Mouse (Mus musculus) kidney, embryonic 15.5 days (tissue): ENCODE results near the gene Fmo2. TPM values are rescaled to one million over a fixed set of nuclear protein-coding genes. Genes with fewer than 3 reads are reported as not detected.

Experiments used
- ATAC-seq: fragments of 200-750 bp; cut with Nextera tagmentation; replicated peaks from 2 replicates; pipeline ENCODE4 v1.8.0; 2017; ENCODE audit warnings: moderate TSS enrichment; ENCODE audit not compliant: low FRiP score
- H3K27ac ChIP-seq: fragments of 300-500 bp; sonication (generic); 2 replicates; pipeline ENCODE4 v1.5.1; 2015; ENCODE audit warnings: mild to moderate bottlenecking, inconsistent platforms
- H3K27me3 ChIP-seq: fragments of 300-500 bp; sonication (generic); 2 replicates; pipeline ENCODE4 v1.6.1; 2015; ENCODE audit warnings: inconsistent platforms
- H3K36me3 ChIP-seq: fragments of 300-500 bp; sonication (generic); 2 replicates; pipeline ENCODE4 v1.6.1; 2015; ENCODE audit warnings: inconsistent platforms
- H3K4me1 ChIP-seq: fragments of 300-500 bp; sonication (generic); 2 replicates; pipeline ENCODE4 v1.6.1; 2015; ENCODE audit warnings: inconsistent platforms
- H3K4me2 ChIP-seq: fragments of 300-500 bp; sonication (generic); 2 replicates; pipeline ENCODE4 v1.6.1; 2015; ENCODE audit warnings: moderate library complexity, mild to moderate bottlenecking, inconsistent platforms
- H3K4me3 ChIP-seq: fragments of 300-500 bp; sonication (generic); replicated peaks from 2 replicates; pipeline ENCODE4 v1.5.1; 2015; ENCODE audit warnings: mild to moderate bottlenecking, inconsistent platforms
- H3K9ac ChIP-seq: fragments of 300-500 bp; sonication (generic); 2 replicates; pipeline ENCODE4 v1.6.1; 2015; ENCODE audit warnings: mild to moderate bottlenecking, inconsistent platforms
- H3K9me3 ChIP-seq: fragments of 300-500 bp; sonication (generic); replicated peaks from 2 replicates; pipeline ENCODE4 v1.6.1; 2016; ENCODE audit warnings: inconsistent platforms
- WGBS: fragments of 180-500 bp; shearing (Covaris S2); methylation state at CpG from one replicate; pipeline ENCODE4 v1.1.7; 2015; ENCODE audit warnings: mixed read lengths; 5-methylcytosine and 5-hydroxymethylcytosine counted together
- polyA plus RNA-seq: library from polyadenylated mRNA; unstranded; fragments of >200 nt; fragmentation: Nextera tagmentation; extraction: Ambion mirVana; gene quantifications from 2 replicates; pipeline ENCODE4 v1.2.1, GENCODE M21; 2015

Fmo2 gene
- polyA plus RNA-seq, 1 experiment from 2014 or later = 8.0 TPM

- ATAC-seq = peak; percentile 77
- H3K36me3 ChIP-seq = no peaks in the 10 kb centered on the region
- H3K4me2 ChIP-seq = no peak overlapping the region
- no peak overlapping the region for H3K9ac ChIP-seq
- H3K9me3 ChIP-seq = no peaks in the 10 kb centered on the region
- no peak overlapping the region for H3K27ac ChIP-seq
- H3K4me3 ChIP-seq = no peak overlapping the region
- 0 out of 2 replicates have a peak, but pooled peaks cover 2% of the 10 kb centered on the region for H3K4me1 ChIP-seq
- 79% methylated on average over 11 of the region's 11 CpGs for WGBS
- H3K27me3 ChIP-seq = no peaks in the 10 kb centered on the region
These were observed 12.2 kb downstream of the Fmo2 start for GRCm38 (mm10) chr1:162886138-162886816.

- Histone ChIP-seq H3K4me2 (no peak overlapping the region), H3K36me3 (no peaks in the 10 kb centered on the region), H3K9me3 (no peaks in the 10 kb centered on the region), H3K9ac (no peak overlapping the region), H3K4me1 (0 out of 2 replicates have a peak, but pooled peaks cover 2% of the 10 kb centered on the region), H3K4me3 (no peak overlapping the region), H3K27me3 (no peaks in the 10 kb centered on the region), H3K27ac (no peak overlapping the region)
- WGBS = 75% methylated on average over 4 of the region's 4 CpGs
- no peak for ATAC-seq
These were observed 15.8 kb downstream of the Fmo2 start for GRCm38 (mm10) chr1:162882681-162883080.

GRCm38 (mm10) chr1:162879595-162880369, 18.7 kb downstream of the Fmo2 start:
- ATAC-seq = no peak
- Histone ChIP-seq H3K9me3 (no peaks in the 10 kb centered on the region), H3K36me3 (no peaks in the 10 kb centered on the region), H3K9ac (no peak overlapping the region), H3K4me3 (no peak overlapping the region), H3K27me3 (no peaks in the 10 kb centered on the region), H3K4me2 (no peak overlapping the region), H3K4me1 (no peaks in the 10 kb centered on the region), H3K27ac (no peak overlapping the region)
- 64% methylated on average over 11 of the region's 11 CpGs for WGBS

GRCm38 (mm10) chr1:162875091-162875490, 23.4 kb downstream of the Fmo2 start:
- Histone ChIP-seq H3K27me3 (no peaks in the 10 kb centered on the region), H3K27ac (no peak overlapping the region), H3K4me2 (no peak overlapping the region), H3K4me1 (peaks cover 11% of the 10 kb centered on the region; the same call in 1 of the 2 replicates), H3K9me3 (no peaks in the 10 kb centered on the region), H3K9ac (no peak overlapping the region), H3K36me3 (no peaks in the 10 kb centered on the region), H3K4me3 (no peak overlapping the region)
- ATAC-seq = no peak
- WGBS = 46% methylated on average over 3 of the region's 3 CpGs

- Histone ChIP-seq H3K4me2 (no peak overlapping the region), H3K36me3 (no peaks in the 10 kb centered on the region), H3K4me3 (no peak overlapping the region), H3K9ac (no peak overlapping the region), H3K27me3 (no peaks in the 10 kb centered on the region), H3K9me3 (no peaks in the 10 kb centered on the region), H3K4me1 (peaks cover 11% of the 10 kb centered on the region; the same call in 1 of the 2 replicates), H3K27ac (peak overlapping the region; percentile 60)
- peak; percentile 61 for ATAC-seq
- 28% methylated on average over 9 of the region's 9 CpGs for WGBS
These were observed 26.7 kb downstream of the Fmo2 start for GRCm38 (mm10) chr1:162871701-162872311.

- H3K4me2 ChIP-seq = no peak overlapping the region
- H3K9ac ChIP-seq = no peak overlapping the region
- no peaks in the 10 kb centered on the region for H3K9me3 ChIP-seq
- H3K27ac ChIP-seq = no peak overlapping the region
- H3K36me3 ChIP-seq = no peaks in the 10 kb centered on the region
- H3K4me1 ChIP-seq = peaks cover 11% of the 10 kb centered on the region; the same call in 1 of the 2 replicates
- WGBS = 69% methylated on average over 7 of the region's 7 CpGs
- no peaks in the 10 kb centered on the region for H3K27me3 ChIP-seq
- no peak for ATAC-seq
- H3K4me3 ChIP-seq = no peak overlapping the region
These were observed 27.5 kb downstream of the Fmo2 start for GRCm38 (mm10) chr1:162870978-162871377.

- no peak for ATAC-seq
- no peaks in the 10 kb centered on the region for H3K9me3 ChIP-seq
- H3K4me1 ChIP-seq = peaks cover 17% of the 10 kb centered on the region
- H3K4me2 ChIP-seq = no peak overlapping the region
- no peaks in the 10 kb centered on the region for H3K36me3 ChIP-seq
- H3K9ac ChIP-seq = no peak overlapping the region
- H3K27ac ChIP-seq = no peak overlapping the region
- no peaks in the 10 kb centered on the region for H3K27me3 ChIP-seq
- 69% methylated on average over 4 of the region's 4 CpGs for WGBS
- no peak overlapping the region for H3K4me3 ChIP-seq
These were observed 31.1 kb downstream of the Fmo2 start for GRCm38 (mm10) chr1:162867396-162867795.

GRCm38 (mm10) chr1:162866280-162866681, 32.2 kb downstream of the Fmo2 start, which contains the start of gene Fmo1:
TSS of gene Fmo1 (minus strand) at chr1:162866610.
- 31% methylated on average over 7 of the region's 7 CpGs for WGBS
- ATAC-seq = no peak

GRCm38 (mm10) chr1:162865493-162865830, 33.1 kb downstream of the Fmo2 start:
- no peak for ATAC-seq
- Histone ChIP-seq H3K9me3 (no peaks in the 10 kb centered on the region), H3K27me3 (no peaks in the 10 kb centered on the region), H3K4me1 (peaks cover 9% of the 10 kb centered on the region), H3K4me2 (no peak overlapping the region), H3K9ac (no peak overlapping the region), H3K27ac (peak overlapping the region; percentile 22; the same call in 1 of the 2 replicates), H3K4me3 (no peak overlapping the region), H3K36me3 (no peaks in the 10 kb centered on the region)
- 61% methylated on average over 3 of the region's 3 CpGs for WGBS

More at GRCm38 (mm10) chr1:162866280-162866681, 32.2 kb downstream of the Fmo2 start, which contains the start of gene Fmo1:
- Histone ChIP-seq H3K4me2 (no peak within 1 kb of the TSS), H3K4me3 (no peak within 1 kb of the TSS), H3K9me3 (no peaks in the 10 kb centered on the region), H3K4me1 (peaks cover 10% of the 10 kb centered on the region), H3K9ac (no peak within 1 kb of the TSS), H3K36me3 (no peaks in the 10 kb centered on the region), H3K27ac (peak within 1 kb of the TSS; percentile 22), H3K27me3 (no peaks in the 10 kb centered on the region)

GRCm38 (mm10) chr1:162864816-162865492, 33.6 kb downstream of the Fmo2 start:
- H3K9ac ChIP-seq = no peak overlapping the region
- ATAC-seq = no peak
- H3K27ac ChIP-seq = peak overlapping the region; percentile 42; the same call in 1 of the 2 replicates
- peaks cover 11% of the 10 kb centered on the region for H3K4me1 ChIP-seq
- WGBS = 75% methylated on average over 8 of the region's 8 CpGs
- H3K36me3 ChIP-seq = no peaks in the 10 kb centered on the region
- no peak overlapping the region for H3K4me2 ChIP-seq
- no peaks in the 10 kb centered on the region for H3K27me3 ChIP-seq
- no peaks in the 10 kb centered on the region for H3K9me3 ChIP-seq
- H3K4me3 ChIP-seq = no peak overlapping the region

GRCm38 (mm10) chr1:162864279-162864678, 34.2 kb downstream of the Fmo2 start:
- H3K4me3 ChIP-seq = no peak overlapping the region
- H3K4me2 ChIP-seq = no peak overlapping the region
- H3K4me1 ChIP-seq = peaks cover 16% of the 10 kb centered on the region
- H3K9me3 ChIP-seq = no peaks in the 10 kb centered on the region
- ATAC-seq = no peak
- no peaks in the 10 kb centered on the region for H3K27me3 ChIP-seq
- H3K36me3 ChIP-seq = no peaks in the 10 kb centered on the region
- WGBS = 77% methylated on average over 5 of the region's 5 CpGs
- H3K9ac ChIP-seq = no peak overlapping the region
- peak overlapping the region; percentile 42; the same call in 1 of the 2 replicates for H3K27ac ChIP-seq
